Mouse (Mus musculus): ENCODE measurements at regions not wholly inside any gene's neighbourhood (a gene's known extent, or its start where the extent isn't known, plus 50 kb on each side); places are given as distances from the start of the nearest gene placed in this dataset.

GRCm38 (mm10) chr13:84398476-84399344, 176.6 kb downstream of the Tmem161b start:
- intact Hi-C loops (cut with DNase I), result no loop called here

GRCm38 (mm10) chr13:84399345-84400170, 177.5 kb downstream of the Tmem161b start:
- intact Hi-C loops (cut with DNase I), result no loop called here

GRCm38 (mm10) chr13:84401006-84401405, 178.9 kb downstream of the Tmem161b start:
- intact Hi-C loops (cut with DNase I), result no loop called here

- intact Hi-C loops (cut with DNase I), result no loop called here
Observed at GRCm38 (mm10) chr13:84404566-84405194, 182.6 kb downstream of the Tmem161b start.

GRCm38 (mm10) chr13:84434444-84434843, 212.3 kb downstream of the Tmem161b start:
- intact Hi-C loops (cut with DNase I), result no loop called here

- intact Hi-C loops (cut with DNase I), result no loop called here
Observed at GRCm38 (mm10) chr13:84437586-84438443, 215.7 kb downstream of the Tmem161b start.

- intact Hi-C loops (cut with DNase I), result no loop called here
Observed at GRCm38 (mm10) chr13:84438444-84438766, 216.3 kb downstream of the Tmem161b start.

GRCm38 (mm10) chr13:84448514-84448913, 226.4 kb downstream of the Tmem161b start:
- intact Hi-C loops (cut with DNase I), result no loop called here

- intact Hi-C loops (cut with DNase I), result no loop called here
Observed at GRCm38 (mm10) chr13:84449001-84449551, 227.0 kb downstream of the Tmem161b start.
